Mouse (Mus musculus) midbrain, embryonic 14.5 days (tissue): ENCODE measurements around the gene Hrh2. TPM values are rescaled to one million over a fixed set of nuclear protein-coding genes. Genes with fewer than 3 reads are reported as not detected.

Experiments
- ATAC-seq: fragments of 200-750 bp; cut with Nextera tagmentation; 2 replicates; pipeline ENCODE4 v1.8.0; 2017; ENCODE audit warnings: moderate number of reproducible peaks, moderate library complexity; ENCODE audit not compliant: low FRiP score, low TSS enrichment
- DNase-seq: peaks from one replicate; pipeline ENCODE4 v3.0.0-alpha.2; 2015
- H3K27ac ChIP-seq: fragments of 300-500 bp; sonication (generic); replicated peaks from 2 replicates; pipeline ENCODE4 v1.5.1; 2014; ENCODE audit warnings: mild to moderate bottlenecking, low read depth, low read length, moderate library complexity
- H3K27me3 ChIP-seq: fragments of 300-500 bp; sonication (generic); 2 replicates; pipeline ENCODE4 v1.6.1; 2014; ENCODE audit warnings: low read length, control low read depth, mixed read lengths; ENCODE audit not compliant: control insufficient read depth, insufficient read depth
- H3K36me3 ChIP-seq: fragments of 300-500 bp; sonication (generic); 2 replicates; pipeline ENCODE4 v1.6.1; 2014; ENCODE audit warnings: low read length, control low read depth; ENCODE audit not compliant: control insufficient read depth, insufficient read depth
- H3K4me1 ChIP-seq: fragments of 300-500 bp; sonication (generic); 2 replicates; pipeline ENCODE4 v1.6.1; 2014; ENCODE audit warnings: mild to moderate bottlenecking, antibody characterized with exemption, low read length, control low read depth; ENCODE audit not compliant: control insufficient read depth, insufficient read depth
- H3K4me2 ChIP-seq: fragments of 300-500 bp; sonication (generic); 2 replicates; pipeline ENCODE4 v1.6.1; 2014; ENCODE audit warnings: mild to moderate bottlenecking, low read length, moderate library complexity
- H3K4me3 ChIP-seq: fragments of 300-500 bp; sonication (generic); replicated peaks from 2 replicates; pipeline ENCODE4 v1.5.1; 2014; ENCODE audit warnings: low read depth, low read length
- H3K9ac ChIP-seq: fragments of 300-500 bp; sonication (generic); replicated peaks from 2 replicates; pipeline ENCODE4 v1.6.1; 2014; ENCODE audit warnings: mild to moderate bottlenecking, low read length, moderate library complexity
- H3K9me3 ChIP-seq: fragments of 300-500 bp; sonication (generic); 2 replicates; pipeline ENCODE4 v1.6.1; 2016; ENCODE audit warnings: low read length, control low read depth, mixed read lengths; ENCODE audit not compliant: control insufficient read depth
- WGBS: fragments of 180-500 bp; shearing (Covaris S2); extraction: QIAGEN DNeasy Blood & Tissue Kit; methylation state at CpG from one replicate; pipeline ENCODE4 v1.1.7; 2014; 5-methylcytosine and 5-hydroxymethylcytosine counted together
- polyA plus RNA-seq: library from polyadenylated mRNA; unstranded; fragments of >200 nt; fragmentation: Nextera tagmentation; extraction: Ambion mirVana; gene quantifications from 2 replicates; pipeline ENCODE4 v1.2.1, GENCODE M21; 2014

Gene Hrh2
- polyA plus RNA-seq, 1 experiment from 2014 or later: 0.63 TPM

GRCm38 (mm10) chr13:54170288-54170687 lies 21.6 kb upstream of the Hrh2 start:
- Histone ChIP-seq H3K36me3 (no peaks in the 10 kb centered on the region), H3K4me3 (no peak overlapping the region), H3K9ac (no peak overlapping the region), H3K27me3 (no peaks in the 10 kb centered on the region), H3K9me3 (peaks cover 5% of the 10 kb centered on the region; the same call in 1 of the 2 replicates), H3K27ac (no peak overlapping the region), H3K4me1 (no peaks in the 10 kb centered on the region), H3K4me2 (no peak overlapping the region)
- ATAC-seq: no peak
- no peak for DNase-seq
- WGBS: 91% methylated on average over 6 of the region's 6 CpGs

GRCm38 (mm10) chr13:54171346-54171745 lies 20.6 kb upstream of the Hrh2 start:
- no peak overlapping the region for H3K4me2 ChIP-seq
- no peak overlapping the region for H3K4me3 ChIP-seq
- H3K36me3 ChIP-seq: no peaks in the 10 kb centered on the region
- DNase-seq (no peak), ATAC-seq (no peak)
- H3K27me3 ChIP-seq: no peaks in the 10 kb centered on the region
- peaks cover 5% of the 10 kb centered on the region; the same call in 1 of the 2 replicates for H3K9me3 ChIP-seq
- WGBS: 89% methylated on average over 10 of the region's 10 CpGs
- no peaks in the 10 kb centered on the region for H3K4me1 ChIP-seq
- no peak overlapping the region for H3K9ac ChIP-seq
- H3K27ac ChIP-seq: no peak overlapping the region

GRCm38 (mm10) chr13:54171761-54172160 lies 20.2 kb upstream of the Hrh2 start:
- ATAC-seq (no peak), DNase-seq (no peak)
- H3K9ac ChIP-seq: no peak overlapping the region
- no peak overlapping the region for H3K4me3 ChIP-seq
- WGBS: 63% methylated on average over 3 of the region's 3 CpGs
- no peak overlapping the region for H3K27ac ChIP-seq
- H3K9me3 ChIP-seq: peaks cover 5% of the 10 kb centered on the region; the same call in 1 of the 2 replicates
- H3K27me3 ChIP-seq: no peaks in the 10 kb centered on the region
- H3K4me1 ChIP-seq: no peaks in the 10 kb centered on the region
- H3K4me2 ChIP-seq: no peak overlapping the region
- no peaks in the 10 kb centered on the region for H3K36me3 ChIP-seq

GRCm38 (mm10) chr13:54173941-54174340 lies 18.0 kb upstream of the Hrh2 start:
- no peak overlapping the region for H3K9ac ChIP-seq
- H3K36me3 ChIP-seq: no peaks in the 10 kb centered on the region
- H3K27ac ChIP-seq: no peak overlapping the region
- no peak for ATAC-seq
- H3K4me2 ChIP-seq: no peak overlapping the region
- no peak overlapping the region for H3K4me3 ChIP-seq
- H3K9me3 ChIP-seq: peaks cover 5% of the 10 kb centered on the region; the same call in 1 of the 2 replicates
- no peaks in the 10 kb centered on the region for H3K27me3 ChIP-seq
- WGBS: 83% methylated on average over 2 of the region's 2 CpGs
- no peak for DNase-seq
- no peaks in the 10 kb centered on the region for H3K4me1 ChIP-seq

- H3K4me3 ChIP-seq: no peak overlapping the region
- DNase-seq (no peak), ATAC-seq (no peak)
- WGBS: 95% methylated on average over 4 of the region's 4 CpGs
- no peaks in the 10 kb centered on the region for H3K36me3 ChIP-seq
- no peaks in the 10 kb centered on the region for H3K27me3 ChIP-seq
- H3K4me1 ChIP-seq: no peaks in the 10 kb centered on the region
- H3K9me3 ChIP-seq: peaks cover 5% of the 10 kb centered on the region; the same call in 1 of the 2 replicates
- H3K27ac ChIP-seq: no peak overlapping the region
- H3K4me2 ChIP-seq: no peak overlapping the region
- no peak overlapping the region for H3K9ac ChIP-seq
Observed at GRCm38 (mm10) chr13:54174703-54175102, 17.2 kb upstream of the Hrh2 start.

GRCm38 (mm10) chr13:54175426-54175825 lies 16.5 kb upstream of the Hrh2 start:
- H3K36me3 ChIP-seq: no peaks in the 10 kb centered on the region
- H3K4me1 ChIP-seq: no peaks in the 10 kb centered on the region
- H3K4me3 ChIP-seq: no peak overlapping the region
- WGBS: 89% methylated on average over 8 of the region's 8 CpGs
- no peak overlapping the region for H3K4me2 ChIP-seq
- DNase-seq (no peak), ATAC-seq (no peak)
- H3K9me3 ChIP-seq: peaks cover 5% of the 10 kb centered on the region; the same call in 1 of the 2 replicates
- no peak overlapping the region for H3K9ac ChIP-seq
- no peak overlapping the region for H3K27ac ChIP-seq
- H3K27me3 ChIP-seq: no peaks in the 10 kb centered on the region

GRCm38 (mm10) chr13:54176406-54177020 lies 15.4 kb upstream of the Hrh2 start:
- Histone ChIP-seq H3K4me1 (0 out of 2 replicates have a peak, but pooled peaks cover 2% of the 10 kb centered on the region), H3K4me3 (no peak overlapping the region), H3K9ac (no peak overlapping the region), H3K27me3 (no peaks in the 10 kb centered on the region), H3K27ac (no peak overlapping the region), H3K4me2 (no peak overlapping the region), H3K9me3 (peaks cover 5% of the 10 kb centered on the region; the same call in 1 of the 2 replicates), H3K36me3 (no peaks in the 10 kb centered on the region)
- DNase-seq (no peak), ATAC-seq (no peak)
- WGBS: 90% methylated on average over 4 of the region's 4 CpGs

- no peaks in the 10 kb centered on the region for H3K27me3 ChIP-seq
- H3K4me1 ChIP-seq: 0 out of 2 replicates have a peak, but pooled peaks cover 2% of the 10 kb centered on the region
- H3K9ac ChIP-seq: no peak overlapping the region
- H3K4me2 ChIP-seq: no peak overlapping the region
- DNase-seq (no peak), ATAC-seq (no peak)
- H3K36me3 ChIP-seq: no peaks in the 10 kb centered on the region
- 84% methylated on average over 2 of the region's 2 CpGs for WGBS
- no peak overlapping the region for H3K27ac ChIP-seq
- H3K4me3 ChIP-seq: no peak overlapping the region
- H3K9me3 ChIP-seq: peaks cover 5% of the 10 kb centered on the region; the same call in 1 of the 2 replicates
Observed at GRCm38 (mm10) chr13:54177346-54177745, 14.6 kb upstream of the Hrh2 start.

- WGBS: 96% methylated on average over 5 of the region's 5 CpGs
- Histone ChIP-seq H3K4me2 (no peak overlapping the region), H3K9ac (no peak overlapping the region), H3K9me3 (peaks cover 5% of the 10 kb centered on the region; the same call in 1 of the 2 replicates), H3K4me1 (0 out of 2 replicates have a peak, but pooled peaks cover 2% of the 10 kb centered on the region), H3K27me3 (no peaks in the 10 kb centered on the region), H3K4me3 (no peak overlapping the region), H3K36me3 (no peaks in the 10 kb centered on the region), H3K27ac (no peak overlapping the region)
- ATAC-seq (no peak), DNase-seq (no peak)
Observed at GRCm38 (mm10) chr13:54178647-54179046, 13.3 kb upstream of the Hrh2 start.
